Comparison of ENCODE assay signal across 9 mouse cellular contexts in genomic region chr13:21402848-21403247, GRCm38 (mm10). TPM values are rescaled to one million over a fixed set of nuclear protein-coding genes. Genes with fewer than 3 reads are reported as not detected.
A peak's percentile ranks its signal among the peaks of the same experiment; 100 is the strongest.
DNase-seq lines count a peak whose midpoint lies in the region; ATAC-seq and TF ChIP-seq lines count a peak whose summit lies in the region.
"Had no signal": no experiment of that assay in that cellular context is flagged by ENCODE, and none has a peak within 500 bp of the region (broad histone marks: within the 10 kb centered on the region; RNA-seq: fewer than 3 reads in every experiment).

No protein-coding gene starts in this region.

- H3K36me3 ChIP-seq in heart, embryonic 14.5 days (ENCODE audit: control insufficient read depth, insufficient read depth, low read length): peaks cover 27% of the 10 kb centered on the region
- H3K36me3 ChIP-seq in hindbrain, embryonic 12.5 days: peaks cover 8% of the 10 kb centered on the region; the same call in 1 of the 2 replicates

- TF ChIP-seq CTCF in Patski (IDR thresholded peaks at IDR 0.05): no peak

- WGBS in heart, embryonic 14.5 days: 2% methylated on average over 2 of the region's 2 CpGs
- WGBS in hindbrain, embryonic 12.5 days: 0% methylated on average over 2 of the region's 2 CpGs

- ATAC-seq in heart, embryonic 14.5 days (ENCODE audit: insufficient number of reproducible peaks, insufficient read depth, low FRiP score, low read depth): no peak
- peak; percentile 5 for ATAC-seq in Patski
- ATAC-seq in hindbrain, embryonic 12.5 days (ENCODE audit: low FRiP score): peak; percentile 65
- peak; percentile 38 for ATAC-seq in megakaryocyte progenitor cell, adult 5-6 weeks (replicated peaks; ENCODE audit: poor library complexity)

- POLR2A ChIA-PET in Patski (lab: Charles Lee): interaction anchor here (1.0 to 2.3 kb wide), 2 partner anchors 50 to 108 kb away, joined by 3 to 9 read pairs; partner anchors contain the start of gene Zscan26

- H3K4me3 ChIP-seq in heart, embryonic 14.5 days (ENCODE audit: control insufficient read depth in 1 of 2, insufficient read depth in 1 of 2, low read depth in 1 of 2, low read length in 2 of 2): peak overlapping the region; percentile 88 to 97; a peak in 3 of 4 replicates
- peak overlapping the region; percentile 57 for H3K4me3 ChIP-seq in hindbrain, embryonic 12.5 days

- CTCF ChIA-PET in Patski (lab: Charles Lee): interaction anchor here (2.2 kb wide), 1 partner anchor 13 kb away, joined by 10 read pairs; no protein-coding TSS in a partner anchor

- H3K9ac ChIP-seq in heart, embryonic 14.5 days (ENCODE audit: low read length): peak overlapping the region; percentile 93
- peak overlapping the region; percentile 77; the same call in 1 of the 2 replicates for H3K9ac ChIP-seq in hindbrain, embryonic 12.5 days

- peak overlapping the region in 1 of 2 experiments; percentile 95; a peak in 3 of 4 replicates for H3K27ac ChIP-seq in heart, embryonic 14.5 days (replicated peaks in 1 of 2; ENCODE audit: control insufficient read depth in 1 of 2, insufficient read depth in 1 of 2, low read depth in 2 of 2, low read length in 2 of 2)
- H3K27ac ChIP-seq in hindbrain, embryonic 12.5 days: no peak overlapping the region

- H3K27me3 ChIP-seq in heart, embryonic 14.5 days (ENCODE audit: control insufficient read depth, insufficient read depth, low read length): no peaks in the 10 kb centered on the region
- H3K27me3 ChIP-seq in Patski: no peaks in the 10 kb centered on the region
- H3K27me3 ChIP-seq in hindbrain, embryonic 12.5 days: 0 out of 2 replicates have a peak, but pooled peaks cover 3% of the 10 kb centered on the region

- DNase-seq in heart, adult 9 months (ENCODE audit: low spot score in 2 of 2): no peak
- no peak for DNase-seq in Patski (ENCODE audit: low read depth, low spot score)
- DNase-seq in layer of hippocampus, adult 9-11 months: no peak
- no peak for DNase-seq in T-cell, adult 2 months (ENCODE audit: low spot score)
- no peak for DNase-seq in left cerebral cortex, postnatal 4 days

- intact Hi-C loops in left cerebral cortex, postnatal 4 days (cut with DNase I): loop anchor here (5.0 kb wide), 1 partner anchor 39 kb away; the partner anchor contains the start of gene Pgbd1

- no peaks in the 10 kb centered on the region for H3K9me3 ChIP-seq in heart, embryonic 14.5 days (ENCODE audit: control insufficient read depth, low read length)
- H3K9me3 ChIP-seq in hindbrain, embryonic 12.5 days (replicated peaks): no peaks in the 10 kb centered on the region

- H3K4me1 ChIP-seq in heart, embryonic 14.5 days (ENCODE audit: control insufficient read depth in 2 of 2, insufficient read depth in 2 of 2, low read length in 2 of 2): peaks cover 2 to 18% of the 10 kb centered on the region in 2 experiments; a peak in 3 of 4 replicates
- peaks cover 19% of the 10 kb centered on the region for H3K4me1 ChIP-seq in hindbrain, embryonic 12.5 days

- peak overlapping the region; percentile 76 for H3K4me2 ChIP-seq in heart, embryonic 14.5 days (ENCODE audit: low read length)
- peak overlapping the region; percentile 75 for H3K4me2 ChIP-seq in hindbrain, embryonic 12.5 days (replicated peaks)

- in situ Hi-C loops in Patski (cut with MboI; ENCODE audit: low pct_unique_long_range_greater_than_20kb): loop anchor here (5.0 to 25.0 kb wide), 3 partner anchors 52 to 634 kb away; partner anchors contain the start of genes Hist1h2ag, Hist1h2ah, Hist1h2bj and Hist1h2bk

RNA-seq across cellular contexts. Expression of gene Zkscan3, which starts 0.3 kb away (rescaled TPM):
- polyA plus RNA-seq in heart, embryonic 14.5 days (2014; fragmentation: Nextera tagmentation; extraction: Ambion mirVana): 67.1 and 67.3 TPM in 2 replicates
- 54.0 TPM for polyA plus RNA-seq in Patski (2021)
- polyA plus RNA-seq in hindbrain, embryonic 12.5 days (2016; fragmentation: Nextera tagmentation; extraction: Ambion mirVana): 91.0 and 96.2 TPM in 2 replicates
- total RNA-seq in megakaryocyte progenitor cell, adult 5-6 weeks (2015): 39.4 and 51.9 TPM in 2 replicates
- 26.9 and 33.7 TPM in 2 replicates for total RNA-seq in megakaryocyte progenitor cell, adult 5-6 weeks (2017)
- total RNA-seq in left cerebral cortex, postnatal 4 days (2021): 10 to 100 TPM; 49.4 to 56.1 TPM

RNA-seq across cellular contexts. Expression of gene Pgbd1, which starts 38.0 kb away (rescaled TPM):
- polyA plus RNA-seq in heart, embryonic 14.5 days (2014; fragmentation: Nextera tagmentation; extraction: Ambion mirVana): 2.4 and 3.6 TPM in 2 replicates
- 0.17 TPM for polyA plus RNA-seq in Patski (2021)
- polyA plus RNA-seq in hindbrain, embryonic 12.5 days (2016; fragmentation: Nextera tagmentation; extraction: Ambion mirVana): 4.2 and 4.9 TPM in 2 replicates
- total RNA-seq in megakaryocyte progenitor cell, adult 5-6 weeks (2015): 1.1 and 1.6 TPM in 2 replicates
- total RNA-seq in megakaryocyte progenitor cell, adult 5-6 weeks (2017): 0.58 and 0.98 TPM in 2 replicates
- 1 to 10 TPM; 1.3 to 2.2 TPM for total RNA-seq in left cerebral cortex, postnatal 4 days (2021)

RNA-seq across cellular contexts. Expression of gene Zscan12, which starts 40.2 kb away (rescaled TPM):
- 6.9 and 8.1 TPM in 2 replicates for polyA plus RNA-seq in heart, embryonic 14.5 days (2014; fragmentation: Nextera tagmentation; extraction: Ambion mirVana)
- polyA plus RNA-seq in Patski (2021): 10.4 TPM
- 16.6 and 17.0 TPM in 2 replicates for polyA plus RNA-seq in hindbrain, embryonic 12.5 days (2016; fragmentation: Nextera tagmentation; extraction: Ambion mirVana)
- total RNA-seq in megakaryocyte progenitor cell, adult 5-6 weeks (2015): 7.5 and 9.1 TPM in 2 replicates
- total RNA-seq in megakaryocyte progenitor cell, adult 5-6 weeks (2017): 15.5 and 17.5 TPM in 2 replicates
- total RNA-seq in left cerebral cortex, postnatal 4 days (2021): 10 to 100 TPM; 11.0 to 11.3 TPM

RNA-seq across cellular contexts. Expression of gene Zscan26, which starts 50.7 kb away (rescaled TPM):
- 28.1 and 29.9 TPM in 2 replicates for polyA plus RNA-seq in heart, embryonic 14.5 days (2014; fragmentation: Nextera tagmentation; extraction: Ambion mirVana)
- polyA plus RNA-seq in Patski (2021): 25.5 TPM
- 23.4 and 26.2 TPM in 2 replicates for polyA plus RNA-seq in hindbrain, embryonic 12.5 days (2016; fragmentation: Nextera tagmentation; extraction: Ambion mirVana)
- 18.5 and 18.7 TPM in 2 replicates for total RNA-seq in megakaryocyte progenitor cell, adult 5-6 weeks (2015)
- 17.1 and 20.6 TPM in 2 replicates for total RNA-seq in megakaryocyte progenitor cell, adult 5-6 weeks (2017)
- 10 to 100 TPM; 27.0 to 28.7 TPM for total RNA-seq in left cerebral cortex, postnatal 4 days (2021)

RNA-seq across cellular contexts. Expression of gene Olfr1367, which starts 56.1 kb away (rescaled TPM):
- not detected in 2 replicates for polyA plus RNA-seq in heart, embryonic 14.5 days (2014; fragmentation: Nextera tagmentation; extraction: Ambion mirVana)
- not detected for polyA plus RNA-seq in Patski (2021)
- polyA plus RNA-seq in hindbrain, embryonic 12.5 days (2016; fragmentation: Nextera tagmentation; extraction: Ambion mirVana): not detected in 2 replicates
- total RNA-seq in megakaryocyte progenitor cell, adult 5-6 weeks (2015): not detected in 2 replicates
- total RNA-seq in megakaryocyte progenitor cell, adult 5-6 weeks (2017): not detected in 2 replicates
- total RNA-seq in left cerebral cortex, postnatal 4 days (2021): not detected
- total RNA-seq: ES-E14 had no signal
